Mouse (Mus musculus) limb, embryonic 10.5 days (tissue): ENCODE measurements around the gene S100a7a. TPM values are rescaled to one million over a fixed set of nuclear protein-coding genes. Genes with fewer than 3 reads are reported as not detected.

Experiments used
- DNase-seq: peaks from one replicate; pipeline ENCODE4 v3.0.0-alpha.2; 2017; ENCODE audit warnings: low spot score
- H3K27ac ChIP-seq: fragments of 300-500 bp; sonication (generic); 2 replicates; pipeline ENCODE4 v1.5.1; 2016; ENCODE audit warnings: mild to moderate bottlenecking
- H3K27me3 ChIP-seq: fragments of 300-500 bp; sonication (generic); 2 replicates; pipeline ENCODE4 v1.6.1; 2016; ENCODE audit warnings: low read depth, mild to moderate bottlenecking; ENCODE audit not compliant: poor library complexity, severe bottlenecking
- H3K36me3 ChIP-seq: fragments of 300-500 bp; sonication (generic); 2 replicates; pipeline ENCODE4 v1.6.1; 2016; ENCODE audit warnings: mild to moderate bottlenecking, moderate library complexity
- H3K4me1 ChIP-seq: fragments of 300-500 bp; sonication (generic); 2 replicates; pipeline ENCODE4 v1.6.1; 2016
- H3K4me3 ChIP-seq: fragments of 300-500 bp; sonication (generic); 2 replicates; pipeline ENCODE4 v1.5.1; 2016; ENCODE audit warnings: mild to moderate bottlenecking, moderate library complexity
- H3K9me3 ChIP-seq: fragments of 300-500 bp; sonication (generic); replicated peaks from 2 replicates; pipeline ENCODE4 v1.6.1; 2016; ENCODE audit warnings: mild to moderate bottlenecking
- WGBS: fragments of 180-500 bp; shearing (Covaris S2); methylation state at CpG from one replicate; pipeline ENCODE4 v1.1.7; 2016; 5-methylcytosine and 5-hydroxymethylcytosine counted together
- polyA plus RNA-seq: library from polyadenylated mRNA; unstranded; fragments of >200 nt; fragmentation: Nextera tagmentation; extraction: Ambion mirVana; gene quantifications from 2 replicates; pipeline ENCODE4 v1.2.1, GENCODE M21; 2016

Gene S100a7a
- polyA plus RNA-seq = not detected in 2 replicates

GRCm38 (mm10) chr3:90653717-90654116 is at the start of gene S100a7a:
Gene S100a7a (plus strand): TSS chr3:90654017.
- Histone ChIP-seq H3K36me3 (no peaks in the 10 kb centered on the region), H3K9me3 (no peaks in the 10 kb centered on the region), H3K27ac (no peak within 1 kb of the TSS), H3K4me1 (no peaks in the 10 kb centered on the region), H3K27me3 (0 out of 2 replicates have a peak, but pooled peaks cover 4% of the 10 kb centered on the region), H3K4me3 (no peak within 1 kb of the TSS)
- DNase-seq = no peak

GRCm38 (mm10) chr3:90604416-90604815 is 49.4 kb upstream of the S100a7a start:
- no peak for DNase-seq

GRCm38 (mm10) chr3:90605049-90605448 is 48.8 kb upstream of the S100a7a start:
- Histone ChIP-seq H3K27ac (peak overlapping the region; percentile 62; the same call in 1 of the 2 replicates), H3K4me1 (peaks cover 35% of the 10 kb centered on the region), H3K27me3 (no peaks in the 10 kb centered on the region), H3K36me3 (no peaks in the 10 kb centered on the region), H3K4me3 (no peak overlapping the region), H3K9me3 (no peaks in the 10 kb centered on the region)
- 87% methylated on average over 3 of the region's 3 CpGs for WGBS
- no peak for DNase-seq

More at GRCm38 (mm10) chr3:90604416-90604815, 49.4 kb upstream of the S100a7a start:
- H3K4me1 ChIP-seq = peaks cover 39% of the 10 kb centered on the region
- H3K36me3 ChIP-seq = no peaks in the 10 kb centered on the region
- no peak overlapping the region for H3K4me3 ChIP-seq
- WGBS = 82% methylated on average over 4 of the region's 4 CpGs
- peak overlapping the region; percentile 62; the same call in 1 of the 2 replicates for H3K27ac ChIP-seq
- H3K27me3 ChIP-seq = no peaks in the 10 kb centered on the region
- H3K9me3 ChIP-seq = no peaks in the 10 kb centered on the region

GRCm38 (mm10) chr3:90605736-90606135 is 48.1 kb upstream of the S100a7a start:
- Histone ChIP-seq H3K4me3 (no peak overlapping the region), H3K4me1 (peaks cover 39% of the 10 kb centered on the region), H3K9me3 (no peaks in the 10 kb centered on the region), H3K36me3 (no peaks in the 10 kb centered on the region), H3K27ac (peak overlapping the region; percentile 63), H3K27me3 (no peaks in the 10 kb centered on the region)
- no peak for DNase-seq
- 81% methylated on average over 2 of the region's 2 CpGs for WGBS

- Histone ChIP-seq H3K27ac (peak overlapping the region; percentile 63), H3K9me3 (no peaks in the 10 kb centered on the region), H3K27me3 (no peaks in the 10 kb centered on the region), H3K36me3 (no peaks in the 10 kb centered on the region), H3K4me3 (no peak overlapping the region), H3K4me1 (peaks cover 43% of the 10 kb centered on the region)
- 67% methylated on average over 6 of the region's 6 CpGs for WGBS
- DNase-seq = peak; percentile 59
Measured at GRCm38 (mm10) chr3:90606185-90606584, 47.6 kb upstream of the S100a7a start.

GRCm38 (mm10) chr3:90607361-90607760 is 46.5 kb upstream of the S100a7a start:
- H3K27ac ChIP-seq = no peak overlapping the region
- no peak for DNase-seq
- H3K4me1 ChIP-seq = peaks cover 43% of the 10 kb centered on the region
- H3K9me3 ChIP-seq = no peaks in the 10 kb centered on the region
- H3K36me3 ChIP-seq = no peaks in the 10 kb centered on the region
- 88% methylated on average over 3 of the region's 3 CpGs for WGBS
- H3K4me3 ChIP-seq = no peak overlapping the region
- H3K27me3 ChIP-seq = no peaks in the 10 kb centered on the region

- Histone ChIP-seq H3K9me3 (no peaks in the 10 kb centered on the region), H3K27ac (no peak within 1 kb of the TSS), H3K27me3 (peaks cover 2% of the 10 kb centered on the region), H3K36me3 (no peaks in the 10 kb centered on the region), H3K4me3 (no peak within 1 kb of the TSS), H3K4me1 (peaks cover 49% of the 10 kb centered on the region)
- WGBS = 75% methylated on average over 3 of the region's 3 CpGs
- DNase-seq = no peak
Measured at GRCm38 (mm10) chr3:90608223-90608622, 45.6 kb upstream of the S100a7a start, which contains the start of gene S100a5. Gene S100a5 (plus strand): TSS chr3:90608523.

GRCm38 (mm10) chr3:90609102-90609501 is 44.7 kb upstream of the S100a7a start:
- peaks cover 10% of the 10 kb centered on the region for H3K27me3 ChIP-seq
- H3K9me3 ChIP-seq = no peaks in the 10 kb centered on the region
- H3K4me3 ChIP-seq = no peak overlapping the region
- H3K36me3 ChIP-seq = no peaks in the 10 kb centered on the region
- no peak overlapping the region for H3K27ac ChIP-seq
- DNase-seq = no peak
- H3K4me1 ChIP-seq = peaks cover 45% of the 10 kb centered on the region

- Histone ChIP-seq H3K9me3 (no peaks in the 10 kb centered on the region), H3K4me3 (no peak overlapping the region), H3K27me3 (peaks cover 10% of the 10 kb centered on the region), H3K4me1 (peaks cover 22% of the 10 kb centered on the region), H3K36me3 (no peaks in the 10 kb centered on the region), H3K27ac (no peak overlapping the region)
- 84% methylated on average over 3 of the region's 3 CpGs for WGBS
- no peak for DNase-seq
Measured at GRCm38 (mm10) chr3:90611494-90611893, 42.3 kb upstream of the S100a7a start.

GRCm38 (mm10) chr3:90612061-90612460 is 41.8 kb upstream of the S100a7a start:
- no peak overlapping the region for H3K27ac ChIP-seq
- DNase-seq = no peak

GRCm38 (mm10) chr3:90612728-90613291 is 41.0 kb upstream of the S100a7a start, which contains the start of gene S100a6:
Gene S100a6 (plus strand): TSS chr3:90612882.
- H3K27ac ChIP-seq = peak within 1 kb of the TSS; percentile 68
- H3K36me3 ChIP-seq = no peaks in the 10 kb centered on the region
- peaks cover 10% of the 10 kb centered on the region for H3K27me3 ChIP-seq
- DNase-seq = peak; percentile 76
- WGBS = 1% methylated on average over 23 of the region's 23 CpGs
- peak within 1 kb of the TSS; percentile 51 for H3K4me3 ChIP-seq
- peaks cover 20% of the 10 kb centered on the region for H3K4me1 ChIP-seq
- H3K9me3 ChIP-seq = no peaks in the 10 kb centered on the region

More at GRCm38 (mm10) chr3:90612061-90612460, 41.8 kb upstream of the S100a7a start:
- Histone ChIP-seq H3K27me3 (peaks cover 10% of the 10 kb centered on the region), H3K4me1 (peaks cover 20% of the 10 kb centered on the region), H3K9me3 (no peaks in the 10 kb centered on the region), H3K36me3 (no peaks in the 10 kb centered on the region), H3K4me3 (no peak overlapping the region)
- 69% methylated on average over 4 of the region's 4 CpGs for WGBS

GRCm38 (mm10) chr3:90613461-90614147 is 40.2 kb upstream of the S100a7a start:
- H3K9me3 ChIP-seq = no peaks in the 10 kb centered on the region
- H3K27me3 ChIP-seq = peaks cover 10% of the 10 kb centered on the region
- peak overlapping the region; percentile 51 for H3K4me3 ChIP-seq
- peaks cover 20% of the 10 kb centered on the region for H3K4me1 ChIP-seq
- H3K27ac ChIP-seq = peak overlapping the region; percentile 68; the same call in 1 of the 2 replicates
- H3K36me3 ChIP-seq = no peaks in the 10 kb centered on the region
- DNase-seq = no peak
- 66% methylated on average over 7 of the region's 7 CpGs for WGBS

- Histone ChIP-seq H3K27ac (no peak overlapping the region), H3K36me3 (no peaks in the 10 kb centered on the region), H3K27me3 (peaks cover 10% of the 10 kb centered on the region), H3K9me3 (no peaks in the 10 kb centered on the region), H3K4me3 (no peak overlapping the region), H3K4me1 (peaks cover 20% of the 10 kb centered on the region)
- 87% methylated on average over 6 of the region's 6 CpGs for WGBS
- no peak for DNase-seq
Measured at GRCm38 (mm10) chr3:90614148-90614530, 39.7 kb upstream of the S100a7a start.
